Mouse (Mus musculus) right cerebral cortex, adult 2 months (tissue): ENCODE data around the gene Efna3.
A peak's percentile ranks its signal among the peaks of the same experiment; 100 is the strongest.

Experiments used
- DNase-seq, 2 experiments: peaks; one replicate each; pipeline ENCODE4 v3.0.0; 2021 to 2022; ENCODE audit warnings: low spot score in 2 of 2

Gene Efna3

DNA sequence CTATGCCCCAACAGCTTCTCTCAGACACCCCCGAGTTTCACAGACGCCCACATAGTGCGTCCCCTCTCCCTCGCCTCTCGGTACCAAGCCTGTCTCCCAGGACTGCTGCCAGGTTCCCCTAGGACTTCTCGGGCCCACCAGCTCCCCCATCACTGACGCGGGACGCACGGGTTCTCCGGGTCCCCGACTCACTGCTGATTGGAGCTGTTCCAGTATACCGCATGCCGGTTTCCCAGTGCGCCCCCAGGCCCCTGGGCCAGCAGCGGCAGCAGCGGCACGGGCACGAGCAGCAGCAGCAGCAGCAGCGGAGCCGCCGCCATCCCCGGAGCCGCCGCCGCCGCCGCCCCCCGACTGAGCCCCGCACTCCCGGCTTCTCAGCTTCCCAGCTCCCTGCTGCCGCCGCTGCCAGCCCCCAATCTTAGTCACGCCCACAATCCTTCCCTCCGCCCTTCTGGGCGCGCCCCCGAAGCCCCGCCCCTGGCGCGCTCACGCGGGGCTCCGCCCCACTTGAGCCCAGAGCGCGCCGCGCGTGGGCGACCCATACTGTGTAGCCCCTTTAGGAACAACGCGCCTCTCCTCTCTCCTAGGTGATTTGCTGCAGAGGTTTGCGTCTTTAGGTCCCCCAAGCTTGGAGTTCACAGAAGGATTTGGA lies at the start of gene Efna3:
Gene Efna3 (minus strand): TSS at position 452 of the 652 bp plus-strand sequence.
- DNase-seq: peak; percentile 86 to 88

DNA sequence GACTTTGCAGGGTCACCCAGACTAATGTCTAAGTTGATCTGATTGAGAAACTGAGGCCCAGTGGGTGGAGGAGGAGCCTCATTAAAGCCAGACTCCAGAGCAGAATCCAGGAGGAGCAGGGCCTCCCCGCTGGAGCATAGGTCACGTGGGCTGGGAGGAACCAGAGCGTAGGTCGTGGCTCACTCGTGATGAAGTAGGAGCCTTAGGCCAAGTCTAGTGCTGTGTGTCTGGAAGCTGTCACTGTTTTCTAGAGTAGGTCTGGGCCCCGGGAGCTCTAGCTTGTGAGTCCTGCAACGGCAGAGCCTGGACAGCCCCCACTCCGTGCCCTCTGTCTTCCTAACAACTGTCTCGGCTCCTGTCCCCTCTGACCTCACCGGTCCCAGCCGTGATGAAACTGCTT lies 44.6 kb upstream of the Efna3 start:
- no peak for DNase-seq

DNA sequence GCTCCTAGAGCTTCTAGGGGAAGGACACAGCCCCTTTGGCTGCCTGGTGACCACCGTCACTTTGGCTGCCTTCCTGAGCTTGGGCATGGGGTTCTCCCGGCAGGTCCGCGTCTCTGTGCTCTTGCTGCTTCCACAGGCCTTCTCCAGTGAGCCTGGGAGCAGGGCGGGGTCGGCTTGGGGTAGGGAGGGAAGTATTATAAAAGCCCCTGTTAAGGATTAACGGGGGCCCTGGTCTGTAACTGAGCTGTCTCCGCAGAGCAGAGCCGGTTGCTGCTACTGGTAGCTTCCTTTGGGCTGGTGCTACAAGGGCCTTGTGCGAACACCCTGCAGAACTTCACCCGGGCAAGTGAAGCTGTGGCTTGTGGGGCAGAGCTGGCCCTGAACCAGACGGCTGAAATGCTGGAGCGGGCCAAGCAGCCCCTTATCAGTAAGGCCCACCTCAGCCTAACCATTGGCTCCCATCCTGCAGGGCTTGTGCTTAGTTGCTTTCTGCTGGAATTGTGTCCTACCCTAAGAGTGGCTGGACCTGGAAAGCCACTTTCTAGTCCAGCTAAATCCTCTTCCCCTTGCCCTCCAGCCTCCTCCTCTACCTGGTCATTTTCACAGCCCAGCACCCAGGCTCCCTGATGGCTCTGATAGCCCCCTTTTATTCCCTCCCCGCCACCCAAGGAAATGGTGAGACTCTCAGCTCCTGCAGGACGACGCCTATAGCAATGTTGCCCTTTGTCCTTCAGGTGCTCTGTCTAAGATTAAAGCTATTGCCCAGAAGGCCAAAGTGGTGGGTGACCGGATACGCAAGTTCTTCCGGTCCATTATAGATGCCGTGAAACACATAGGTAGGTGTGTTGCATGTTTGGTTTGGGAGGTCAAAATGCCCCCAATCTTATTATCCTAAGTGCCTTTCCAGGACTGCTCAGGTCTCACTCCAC lies 43.0 kb upstream of the Efna3 start:
- no peak for DNase-seq

DNA sequence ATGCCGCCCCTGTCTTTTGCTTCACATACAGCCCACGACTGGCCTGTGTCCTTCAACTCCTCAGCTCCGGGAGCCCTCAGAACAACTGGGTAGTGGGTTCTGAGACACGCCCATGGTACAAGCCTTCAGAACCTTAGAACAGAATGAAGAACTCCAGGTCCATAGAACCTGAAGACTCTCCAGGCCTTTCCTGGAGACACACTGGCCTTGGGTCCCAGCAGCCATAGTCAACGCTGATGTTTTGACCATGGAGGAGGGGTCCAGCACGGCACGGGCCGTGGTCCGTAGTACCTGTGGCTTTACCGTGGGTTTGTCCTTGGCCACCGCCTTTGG lies 42.4 kb upstream of the Efna3 start, which contains the start of gene Dcst1:
Gene Dcst1 (minus strand): TSS at position 101 of the 333 bp plus-strand sequence.
- DNase-seq: no peak

DNA sequence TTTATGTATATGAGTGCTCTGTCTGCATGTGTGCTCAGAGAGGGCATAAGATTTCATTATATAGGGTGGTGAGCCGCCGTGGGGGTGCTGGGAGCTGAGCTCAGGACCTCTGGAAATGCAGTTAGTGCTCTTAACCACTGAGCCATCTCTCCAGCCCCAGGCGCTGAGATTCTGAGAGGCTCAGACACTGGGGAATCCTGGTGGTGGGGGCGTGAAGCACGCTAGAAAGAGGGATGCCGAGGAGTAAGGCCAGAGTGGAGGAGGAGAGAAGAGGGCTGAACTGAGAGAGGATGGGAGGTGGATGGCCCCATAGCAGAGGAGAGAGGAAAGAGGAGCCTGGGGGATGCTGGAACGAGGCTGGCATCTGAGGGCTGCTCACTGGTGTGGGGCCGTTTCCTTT lies 41.9 kb upstream of the Efna3 start:
- no peak for DNase-seq

DNA sequence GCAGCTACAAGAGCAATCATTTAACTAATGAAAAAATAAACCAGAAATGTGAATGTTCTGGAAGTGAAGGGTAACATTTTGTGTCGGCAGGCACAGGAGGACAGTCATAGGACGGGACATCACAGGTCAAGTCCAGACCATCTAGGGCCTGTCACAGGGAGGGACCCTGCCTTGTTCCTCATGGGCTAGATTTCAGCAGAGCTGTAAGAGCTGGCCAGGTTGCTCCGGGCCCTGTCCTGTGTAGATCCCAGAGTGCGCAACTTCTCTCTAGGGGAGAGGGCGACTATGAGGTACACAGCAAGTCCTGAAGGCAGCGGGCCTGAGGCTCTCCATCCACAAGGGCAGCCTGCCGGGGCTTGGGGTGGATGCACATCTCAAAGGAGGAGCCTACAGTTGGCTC lies 38.9 kb upstream of the Efna3 start, which contains the start of gene Dcst2:
Gene Dcst2 (plus strand): TSS at position 301 of the 400 bp plus-strand sequence.
- no peak for DNase-seq

DNA sequence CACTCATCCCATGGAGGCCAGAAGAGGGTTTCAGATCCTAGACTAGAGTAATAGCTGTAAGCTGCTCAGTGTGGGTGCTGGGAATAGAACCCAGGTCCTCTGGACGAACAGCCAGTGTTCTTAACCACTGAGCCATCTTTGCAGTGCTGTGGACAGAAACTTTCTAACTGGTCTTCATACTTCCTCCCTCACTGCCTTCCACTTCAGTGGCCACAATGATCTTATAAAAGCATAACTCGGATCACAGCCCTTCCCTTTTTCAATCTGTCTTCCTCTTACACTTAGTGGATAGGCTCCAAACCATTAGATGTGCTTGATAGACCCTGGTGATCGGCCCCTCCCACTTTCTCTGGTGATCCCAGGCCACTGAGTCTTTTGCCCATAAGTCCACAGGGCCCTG lies 37.5 kb upstream of the Efna3 start:
- no peak for DNase-seq

DNA sequence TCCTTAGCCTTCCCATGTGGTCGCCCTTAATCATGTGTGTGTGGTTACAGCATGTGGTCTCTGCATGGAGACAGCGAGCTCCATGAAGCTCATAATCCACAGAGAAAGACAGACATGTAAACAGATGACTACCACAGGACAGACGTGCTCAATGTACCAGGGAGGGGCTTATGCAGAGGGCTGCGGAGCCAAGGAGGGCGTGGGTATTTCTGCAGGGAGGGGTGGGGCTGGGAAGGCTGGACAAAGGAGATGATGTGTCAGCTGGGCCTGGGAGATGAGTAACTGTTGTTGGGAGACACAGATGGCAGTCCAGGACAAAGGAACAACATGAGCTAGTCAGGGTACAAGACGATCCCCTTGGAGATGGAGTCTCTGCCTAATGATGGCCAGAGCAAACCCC lies 36.9 kb upstream of the Efna3 start:
- DNase-seq: no peak

DNA sequence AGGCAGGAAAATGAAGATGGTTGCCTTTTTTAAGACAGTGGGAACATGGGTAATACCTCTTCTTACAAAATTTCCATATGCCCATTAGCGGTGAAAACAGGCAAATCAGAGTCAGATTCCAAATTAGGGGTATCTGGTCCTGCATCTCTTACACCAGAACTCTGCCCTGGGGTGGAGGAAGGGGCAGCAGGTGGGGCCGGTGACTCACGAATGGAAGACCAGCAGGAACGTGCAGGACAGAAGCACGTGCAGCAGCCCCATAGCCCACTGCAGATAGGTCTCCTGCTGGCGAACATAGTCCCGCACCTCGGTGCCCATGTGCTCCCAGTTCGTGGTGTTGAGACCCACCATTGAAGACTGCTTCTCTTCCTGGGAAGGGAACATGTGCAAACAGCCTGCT lies 33.3 kb upstream of the Efna3 start:
- DNase-seq: no peak

DNA sequence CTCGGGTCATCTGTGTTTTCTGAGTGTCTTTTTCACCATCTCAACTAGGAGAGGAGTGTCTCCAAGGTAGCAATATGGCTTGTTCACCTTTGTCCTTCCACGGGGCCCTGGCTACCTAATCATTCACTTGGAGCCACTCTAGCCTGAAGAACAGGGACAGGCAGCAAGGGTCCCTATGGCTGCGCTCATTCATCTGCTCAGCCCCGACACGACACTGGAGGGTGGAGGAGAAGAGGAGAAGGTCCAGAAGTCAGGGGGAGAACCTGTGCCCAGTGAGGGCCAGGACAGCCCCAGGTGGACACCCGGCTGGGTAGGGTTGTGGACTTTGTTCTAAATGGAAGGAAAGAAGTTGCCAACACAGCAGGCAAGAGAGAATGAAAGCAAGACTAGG lies 32.7 kb upstream of the Efna3 start:
- DNase-seq: no peak

DNA sequence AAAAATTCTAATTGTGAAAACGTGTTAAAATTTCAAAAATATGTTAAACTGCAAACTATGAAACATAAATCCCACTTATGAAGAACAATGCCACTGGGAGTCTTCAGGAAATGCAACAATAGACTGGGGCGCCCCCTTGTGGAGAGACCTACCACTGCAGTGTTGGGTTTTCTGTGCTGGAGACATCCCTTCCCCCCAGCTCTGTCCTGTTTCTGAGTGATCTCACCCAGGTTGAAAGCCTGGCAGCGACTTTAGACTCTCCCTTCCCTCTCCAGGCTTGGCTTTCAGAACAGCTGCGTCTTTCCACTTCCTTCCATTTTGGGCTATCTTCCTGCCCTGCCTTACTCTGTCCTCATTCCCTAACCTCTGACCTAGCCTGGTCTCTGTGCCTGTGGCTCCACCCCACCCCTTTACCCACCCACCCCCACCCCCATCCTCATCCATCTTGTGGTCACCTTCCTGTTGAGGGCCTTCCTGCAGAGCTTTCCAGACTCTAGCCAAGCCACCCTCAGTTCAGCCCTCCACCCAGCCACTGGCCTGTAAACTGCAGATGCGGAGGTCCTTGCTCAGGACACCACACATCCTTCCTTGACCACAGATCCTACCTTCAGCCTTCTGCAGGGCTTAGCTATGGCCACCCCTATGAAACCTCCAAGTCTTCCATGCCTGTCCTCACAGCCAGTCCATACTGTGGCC lies 32.2 kb upstream of the Efna3 start:
- peak; percentile 94 for DNase-seq

DNA sequence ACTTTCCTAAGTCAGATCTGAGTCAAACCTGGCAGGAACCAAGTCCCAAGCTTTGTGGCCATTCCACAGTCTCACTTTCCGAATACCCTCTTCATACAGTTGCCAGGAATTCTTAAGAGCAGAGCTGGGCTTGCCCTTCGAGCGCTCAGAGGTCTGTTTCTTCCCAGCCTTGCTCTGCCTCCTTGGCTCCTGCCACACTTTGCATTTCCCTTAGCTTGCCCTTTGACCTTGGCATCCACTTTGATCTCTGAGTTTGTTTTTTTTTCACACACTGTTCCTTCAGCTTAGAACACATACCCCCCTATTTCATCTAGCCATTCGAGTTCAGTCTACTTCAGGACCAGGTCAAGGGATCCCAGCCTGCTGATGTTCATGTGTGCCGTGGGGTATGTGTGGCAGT lies 28.5 kb upstream of the Efna3 start:
- no peak for DNase-seq

DNA sequence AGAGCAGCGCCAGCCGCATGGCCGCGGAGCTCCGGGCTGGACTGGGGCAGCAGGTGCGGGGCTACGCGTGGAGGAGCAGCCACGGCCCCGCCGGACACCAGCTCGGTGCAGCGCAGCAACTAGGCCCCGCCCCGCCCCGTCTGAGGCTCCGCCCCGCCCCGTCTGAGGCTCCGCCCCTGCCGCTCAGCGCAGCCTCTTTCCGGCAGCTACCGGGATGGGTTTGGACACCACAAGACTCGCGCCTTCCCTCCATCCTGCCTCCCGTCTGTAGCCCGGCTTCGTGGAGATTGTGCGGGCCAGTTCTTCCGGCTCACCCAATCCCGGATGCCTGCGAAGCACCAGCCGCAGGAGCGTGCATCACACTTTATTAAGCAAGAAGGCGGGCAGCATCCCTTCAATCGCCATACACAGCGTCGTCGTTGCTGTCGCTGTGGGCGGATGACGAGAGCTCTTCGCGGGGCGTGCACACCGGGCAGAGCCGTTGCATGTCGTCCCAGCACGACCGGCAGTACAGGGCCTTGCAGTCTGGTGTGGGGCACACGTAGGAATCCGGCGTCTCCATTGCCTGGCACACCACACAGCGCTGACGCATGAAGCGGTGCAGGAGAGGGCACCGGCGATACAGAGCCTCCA lies 27.2 kb upstream of the Efna3 start, which contains the start of gene Adam15:
Gene Adam15 (minus strand): TSS at position 128 of the 633 bp plus-strand sequence.
- peak; percentile 84 to 89 for DNase-seq

DNA sequence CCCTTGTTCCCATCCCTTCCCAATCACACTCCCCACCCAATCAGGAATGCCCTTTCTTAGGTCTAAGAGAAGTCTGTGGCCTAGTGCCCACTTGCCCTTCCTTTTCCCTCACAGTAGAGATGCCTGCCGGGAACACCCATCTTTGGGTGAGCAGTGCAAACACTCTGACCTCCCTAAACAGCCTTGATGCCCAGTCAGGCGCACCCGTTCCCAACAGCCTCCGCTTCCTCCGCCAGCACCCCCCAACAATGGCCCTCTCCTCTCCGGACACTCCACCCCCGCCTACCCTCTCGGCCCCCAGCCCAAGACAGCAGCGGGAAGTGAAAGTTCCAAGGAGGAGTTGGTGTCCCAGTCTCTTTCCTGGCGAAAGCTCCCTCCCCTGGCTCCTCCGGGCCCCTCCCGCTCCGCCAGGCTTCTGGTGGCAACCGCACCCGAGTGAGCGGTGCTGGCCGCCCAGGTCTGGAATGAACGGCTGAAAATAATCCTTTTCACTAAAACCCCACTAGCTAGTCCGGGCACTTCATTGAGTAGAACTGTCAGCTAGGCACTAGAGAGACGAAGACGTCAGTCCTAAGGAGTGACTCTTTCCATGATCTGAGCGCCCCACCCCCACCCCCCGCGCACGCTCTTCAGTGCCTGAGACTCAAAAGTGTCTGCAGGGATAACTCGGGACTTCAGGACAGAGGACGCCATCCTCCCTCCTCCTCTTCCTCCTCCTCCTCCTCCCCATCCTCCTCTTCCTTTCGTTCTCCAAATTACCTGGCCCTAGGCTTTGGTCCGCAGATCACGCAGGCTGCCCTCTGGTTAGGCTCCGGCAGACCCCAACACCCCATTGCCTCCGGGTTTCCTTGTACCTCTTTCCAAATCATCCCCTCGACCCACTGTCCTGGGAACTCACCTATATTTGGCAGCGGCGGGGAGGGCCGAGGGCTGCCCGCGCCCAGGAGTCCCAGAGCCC lies 26.4 kb upstream of the Efna3 start:
- DNase-seq: peak in 1 of 2 experiments; percentile 27

DNA sequence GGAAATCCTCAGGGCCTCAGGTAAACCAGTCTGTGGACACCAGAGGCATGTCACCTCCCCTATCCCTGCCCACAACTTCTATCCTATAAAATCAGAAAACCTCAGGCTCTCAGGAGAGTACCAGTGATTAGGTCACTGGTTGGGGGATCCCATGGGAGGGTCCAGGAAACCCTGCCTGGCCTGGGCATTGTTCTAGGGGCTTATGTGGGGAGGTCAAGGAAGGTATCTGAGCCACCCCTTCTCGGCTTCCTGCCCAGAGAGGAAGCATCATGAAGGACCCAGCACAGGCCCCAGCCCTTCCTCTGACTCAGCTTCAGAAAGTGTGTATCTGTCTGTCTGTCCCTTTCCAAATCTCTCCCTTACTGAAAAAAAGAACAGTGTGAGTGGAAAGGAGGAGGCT lies 25.2 kb upstream of the Efna3 start:
- no peak for DNase-seq

DNA sequence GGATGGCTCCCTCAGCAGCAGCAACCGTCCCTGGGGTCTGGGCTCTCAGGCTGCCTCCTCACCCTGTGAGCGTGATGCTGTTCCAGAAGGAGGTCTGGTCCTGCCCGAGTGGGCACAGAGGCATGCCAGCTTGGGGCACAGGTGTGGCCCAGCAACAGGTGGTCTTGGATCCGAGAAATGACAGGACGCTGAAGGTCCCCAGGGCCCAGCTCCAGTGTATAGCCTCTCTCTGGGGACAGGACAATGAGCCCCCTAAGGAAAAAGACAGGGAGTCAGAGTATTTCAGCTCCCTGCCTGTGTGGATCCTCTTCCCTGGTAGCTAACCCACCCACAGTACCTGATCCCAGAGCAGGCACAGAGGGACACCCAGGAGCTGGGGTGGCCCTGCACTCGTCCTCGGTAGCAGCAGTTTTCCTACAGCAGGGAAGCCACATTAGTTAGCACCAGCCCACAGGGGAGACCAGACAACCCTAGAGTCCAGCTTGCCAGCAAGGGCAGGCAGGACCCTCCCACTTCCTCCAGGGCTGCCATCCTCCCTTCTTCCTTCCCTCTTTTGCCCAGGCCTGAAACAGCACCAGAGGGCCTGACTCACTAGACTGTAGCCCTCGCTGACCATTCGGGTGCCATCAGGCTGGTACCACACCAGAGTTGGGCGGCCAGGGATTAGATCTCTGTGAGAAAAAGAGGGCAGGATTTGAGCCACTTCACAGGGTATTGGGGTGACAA lies 24.2 kb upstream of the Efna3 start:
- no peak for DNase-seq

DNA sequence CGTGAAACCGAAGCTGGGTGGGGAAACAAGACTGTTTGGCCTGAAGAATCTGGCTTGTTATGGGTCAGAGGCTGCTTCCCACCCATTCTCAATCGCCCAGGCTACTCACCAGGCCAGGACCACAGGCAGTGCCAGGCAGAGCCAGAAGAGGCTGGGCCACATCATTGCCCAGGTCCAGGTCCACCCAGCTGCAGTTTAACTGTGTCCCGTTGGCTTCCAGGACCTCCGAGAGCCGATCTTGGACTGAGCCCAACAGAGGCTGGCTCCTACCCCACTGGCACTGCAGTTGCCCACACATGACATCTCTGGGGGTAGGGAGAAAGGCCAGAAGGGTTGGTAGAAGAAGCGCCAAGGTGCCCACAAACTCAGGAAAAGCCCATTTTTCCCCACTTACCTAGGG lies 20.5 kb upstream of the Efna3 start:
- DNase-seq: no peak

DNA sequence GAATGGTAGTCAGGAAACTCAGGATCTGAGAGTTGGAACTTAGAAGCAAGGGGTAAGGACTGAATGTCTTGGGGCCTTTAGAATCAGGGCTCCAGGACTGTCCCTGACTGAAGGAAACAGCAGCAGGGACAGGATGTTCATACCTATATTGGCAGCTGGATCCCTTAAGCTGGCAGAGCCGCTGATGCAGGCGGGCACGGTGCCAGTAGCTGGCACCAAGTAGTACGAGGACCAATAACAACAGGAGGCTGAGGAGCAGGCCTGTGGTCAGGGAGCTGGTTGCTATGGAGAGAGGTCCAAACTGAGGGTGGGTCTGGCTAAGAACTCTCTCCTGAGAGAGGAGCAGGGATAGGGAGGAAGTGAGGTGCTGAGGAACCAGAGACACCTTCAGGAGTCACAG lies 19.0 kb upstream of the Efna3 start:
- no peak for DNase-seq

DNA sequence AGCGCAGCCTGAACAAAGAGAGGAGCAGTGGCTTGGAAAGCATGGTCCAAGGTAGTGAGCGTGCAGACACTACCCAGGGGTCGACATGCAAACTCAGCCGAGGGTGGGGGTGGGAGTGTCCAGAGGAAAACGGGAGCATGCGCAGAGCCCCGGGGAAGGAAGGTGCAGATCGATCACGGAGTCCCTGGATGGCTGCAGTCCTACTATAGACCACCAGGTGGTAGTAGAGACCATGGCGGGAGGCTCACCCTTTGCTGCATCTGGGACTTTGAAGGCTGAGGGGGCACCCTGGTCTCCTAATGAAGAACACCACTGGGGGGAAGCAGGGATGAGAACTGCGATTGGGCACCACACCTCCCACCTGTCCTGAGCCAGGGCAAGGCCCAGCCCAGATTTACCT lies 17.7 kb upstream of the Efna3 start:
- peak; percentile 71 to 86 for DNase-seq

DNA sequence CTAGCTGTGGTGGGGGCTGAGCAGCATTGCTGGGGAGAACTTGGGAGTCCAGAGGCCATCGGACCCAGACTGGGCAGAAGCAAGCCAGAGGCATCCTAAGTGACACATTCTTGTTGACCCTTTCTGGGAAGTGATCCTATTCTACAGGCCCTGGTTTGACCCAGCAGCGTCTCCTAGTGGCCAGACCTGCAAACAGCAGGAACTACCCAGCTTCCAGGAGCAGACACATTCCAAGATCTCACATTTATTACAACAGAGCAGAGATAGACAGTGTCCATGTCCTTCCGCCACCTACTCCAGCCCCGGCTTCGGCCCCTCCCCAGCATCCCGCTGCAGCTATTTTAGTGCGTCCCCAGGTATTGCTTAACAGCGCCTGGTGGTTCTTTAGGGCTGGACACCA lies 16.7 kb upstream of the Efna3 start:
- peak; percentile 70 to 72 for DNase-seq
